Mouse (Mus musculus): ENCODE results near the gene Gm45062.

GRCm38 (mm10) chr6:8497868-8498257 lies 238.6 kb downstream of the Gm45062 start:
- no peak for TF ChIP-seq ZC3H11A (IDR thresholded peaks at IDR 0.05; ENCODE audit: borderline replicate concordance, low read depth, low read length)
- no peak for TF ChIP-seq CHD2 (IDR thresholded peaks at IDR 0.05; ENCODE audit: low read depth, low read length)
- no peak for TF ChIP-seq ZNF384 (IDR thresholded peaks at IDR 0.05; ENCODE audit: low read depth, low read length)
